Mouse (Mus musculus): Measurements from ENCODE around the gene Wwox. TPM values are rescaled to one million over a fixed set of nuclear protein-coding genes. Genes with fewer than 3 reads are reported as not detected.

Wwox gene
- polyA plus RNA-seq, 2 experiments, result 2.5 to 2.6 TPM

- no peaks in the 10 kb centered on the region for H3K27me3 ChIP-seq (ENCODE audit: control insufficient read depth, insufficient read depth, low read length)
- H3K27ac ChIP-seq, result no peak overlapping the region
- H3K36me3 ChIP-seq (replicated peaks; ENCODE audit: control insufficient read depth, insufficient read depth, low read depth), result no peaks in the 10 kb centered on the region
- WGBS (ENCODE audit: insufficient replicate concordance), result 62% methylated on average over 14 of the region's 14 CpGs
- H3K4me2 ChIP-seq (ENCODE audit: low read depth), result no peak overlapping the region
- TF ChIP-seq CTCF (IDR thresholded peaks at IDR 0.05; ENCODE audit: low read depth) (no peak), EP300 (IDR thresholded peaks at IDR 0.05; ENCODE audit: low read depth) (no peak)
- H3K4me1 ChIP-seq (replicated peaks; ENCODE audit: control insufficient read depth in 2 of 2, insufficient read depth in 2 of 2, low read length in 1 of 2), result no peaks in the 10 kb centered on the region
- no peaks in the 10 kb centered on the region for H3K9me3 ChIP-seq (ENCODE audit: control insufficient read depth, low read length)
- no peak overlapping the region for H3K9ac ChIP-seq (replicated peaks)
- DNase-seq (ENCODE audit: low read depth in 3 of 3, low spot score in 3 of 3), result no peak
- no peak for ATAC-seq (ENCODE audit: insufficient read depth)
- no peak overlapping the region for H3K4me3 ChIP-seq (ENCODE audit: insufficient read depth in 1 of 2, low read depth in 2 of 2, low read length in 2 of 2)
These were observed 277.2 kb downstream of the Wwox start for GRCm38 (mm10) chr8:114716546-114717255.

- ATAC-seq (ENCODE audit: insufficient read depth) (no peak), DNase-seq (ENCODE audit: low read depth in 3 of 3, low spot score in 3 of 3) (no peak)
- Histone ChIP-seq H3K27ac (no peak overlapping the region), H3K27me3 (ENCODE audit: control insufficient read depth, insufficient read depth, low read length) (no peaks in the 10 kb centered on the region), H3K4me3 (ENCODE audit: insufficient read depth in 1 of 2, low read depth in 2 of 2, low read length in 2 of 2) (no peak overlapping the region), H3K4me1 (replicated peaks; ENCODE audit: control insufficient read depth in 2 of 2, insufficient read depth in 2 of 2, low read length in 1 of 2) (no peaks in the 10 kb centered on the region), H3K9me3 (ENCODE audit: control insufficient read depth, low read length) (no peaks in the 10 kb centered on the region), H3K4me2 (ENCODE audit: low read depth) (no peak overlapping the region), H3K9ac (replicated peaks) (no peak overlapping the region), H3K36me3 (replicated peaks; ENCODE audit: control insufficient read depth, insufficient read depth, low read depth) (no peaks in the 10 kb centered on the region)
- TF ChIP-seq EP300 (IDR thresholded peaks at IDR 0.05; ENCODE audit: low read depth) (no peak), CTCF (IDR thresholded peaks at IDR 0.05; ENCODE audit: low read depth) (no peak)
- WGBS (ENCODE audit: insufficient replicate concordance), result 70% methylated on average over 4 of the region's 4 CpGs
These were observed 279.4 kb downstream of the Wwox start for GRCm38 (mm10) chr8:114718821-114719220.

GRCm38 (mm10) chr8:114722611-114723010 is 283.2 kb downstream of the Wwox start:
- Histone ChIP-seq H3K36me3 (replicated peaks; ENCODE audit: control insufficient read depth, insufficient read depth, low read depth) (no peaks in the 10 kb centered on the region), H3K9me3 (ENCODE audit: control insufficient read depth, low read length) (no peaks in the 10 kb centered on the region), H3K4me3 (ENCODE audit: insufficient read depth in 1 of 2, low read depth in 2 of 2, low read length in 2 of 2) (no peak overlapping the region), H3K4me1 (replicated peaks; ENCODE audit: control insufficient read depth in 2 of 2, insufficient read depth in 2 of 2, low read length in 1 of 2) (no peaks in the 10 kb centered on the region), H3K4me2 (ENCODE audit: low read depth) (no peak overlapping the region), H3K9ac (replicated peaks) (no peak overlapping the region), H3K27ac (no peak overlapping the region), H3K27me3 (ENCODE audit: control insufficient read depth, insufficient read depth, low read length) (no peaks in the 10 kb centered on the region)
- ATAC-seq (ENCODE audit: insufficient read depth) (no peak), DNase-seq (ENCODE audit: low read depth in 3 of 3, low spot score in 3 of 3) (no peak)
- TF ChIP-seq EP300 (IDR thresholded peaks at IDR 0.05; ENCODE audit: low read depth), result no peak
- no peak for TF ChIP-seq CTCF (IDR thresholded peaks at IDR 0.05; ENCODE audit: low read depth)
- 39% methylated on average over 5 of the region's 5 CpGs for WGBS (ENCODE audit: insufficient replicate concordance)

GRCm38 (mm10) chr8:114731260-114732140 is 292.0 kb downstream of the Wwox start:
- Histone ChIP-seq H3K4me2 (ENCODE audit: low read depth) (no peak overlapping the region), H3K27ac (no peak overlapping the region), H3K4me1 (replicated peaks; ENCODE audit: control insufficient read depth in 2 of 2, insufficient read depth in 2 of 2, low read length in 1 of 2) (no peaks in the 10 kb centered on the region), H3K27me3 (ENCODE audit: control insufficient read depth, insufficient read depth, low read length) (no peaks in the 10 kb centered on the region), H3K36me3 (replicated peaks; ENCODE audit: control insufficient read depth, insufficient read depth, low read depth) (no peaks in the 10 kb centered on the region), H3K9ac (replicated peaks) (no peak overlapping the region), H3K4me3 (ENCODE audit: insufficient read depth in 1 of 2, low read depth in 2 of 2, low read length in 2 of 2) (no peak overlapping the region), H3K9me3 (ENCODE audit: control insufficient read depth, low read length) (no peaks in the 10 kb centered on the region)
- ATAC-seq (ENCODE audit: insufficient read depth), result no peak
- WGBS (ENCODE audit: insufficient replicate concordance), result 70% methylated on average over 17 of the region's 17 CpGs
- TF ChIP-seq CTCF (IDR thresholded peaks at IDR 0.05; ENCODE audit: low read depth) (no peak), EP300 (IDR thresholded peaks at IDR 0.05; ENCODE audit: low read depth) (no peak)
- DNase-seq (ENCODE audit: low read depth in 3 of 3, low spot score in 3 of 3), result no peak

Measured in liver, embryonic 14.5 days (tissue).